ENCODE assay signal across 13 mouse cellular contexts in the genomic region with DNA sequence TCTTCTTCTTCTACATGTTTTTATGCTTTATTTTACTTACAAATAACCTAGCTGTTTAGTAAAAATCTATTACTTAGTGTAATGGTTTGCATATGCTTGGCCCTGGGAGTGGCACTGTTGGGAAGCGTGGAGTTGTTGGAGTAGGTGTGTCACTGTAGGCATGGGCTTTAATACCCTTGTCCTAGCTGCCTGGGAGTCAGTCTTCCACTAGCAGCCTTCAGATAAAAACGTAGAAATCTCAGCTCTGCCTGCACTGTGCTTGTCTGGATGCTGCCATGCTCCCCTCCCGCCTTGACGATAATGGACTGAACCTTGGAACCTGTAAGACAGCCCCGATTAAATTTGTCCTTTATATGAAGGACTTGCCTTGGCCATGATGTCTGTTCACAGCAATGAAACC.
"Had no signal": no experiment of that assay in that cellular context is flagged by ENCODE, and none has a peak within 500 bp of the region (broad histone marks: within the 10 kb centered on the region; RNA-seq: fewer than 3 reads in every experiment).

No protein-coding gene starts in this region.

- H3K4me1 ChIP-seq: midbrain, embryonic 10.5 days; midbrain, embryonic 12.5 days had no signal

- H3K9me3 ChIP-seq: midbrain, embryonic 10.5 days; midbrain, embryonic 12.5 days; neural tube, embryonic 12.5 days had no signal

- DNase-seq: lung, adult 18-20 months; lung, embryonic 14.5 days; lung, postnatal 10 days; lung, postnatal 4 days; midbrain, embryonic 14.5 days; right cerebral cortex, postnatal 14 days; thymus, adult 18-20 months; thymus, postnatal 14 days; thymus, postnatal 36 days had no signal

- H3K36me3 ChIP-seq: midbrain, embryonic 10.5 days; midbrain, embryonic 12.5 days; neural tube, embryonic 12.5 days had no signal

- H3K4me3 ChIP-seq: midbrain, embryonic 10.5 days; midbrain, embryonic 12.5 days; myocyte; neural tube, embryonic 12.5 days had no signal

- H3K27me3 ChIP-seq: midbrain, embryonic 12.5 days; neural tube, embryonic 12.5 days had no signal
